Mouse (Mus musculus) ES-E14 (cell line): Measurements from ENCODE around the gene Rpn1.

ENCODE experiments used
- MAFK ChIP-seq: IDR thresholded peaks from 2 replicates; pipeline ENCODE4 v1.6.1; 2014; ENCODE audit warnings: mild to moderate bottlenecking, low read depth, low read length, inconsistent platforms; ENCODE audit not compliant: insufficient read depth
- ZC3H11A ChIP-seq: IDR thresholded peaks from 2 replicates; pipeline ENCODE4 v1.6.1; 2012; ENCODE audit warnings: low read depth, mild to moderate bottlenecking, inconsistent platforms, low read length, borderline replicate concordance
- ZNF384 ChIP-seq: IDR thresholded peaks from 2 replicates; pipeline ENCODE4 v1.6.1; 2012; ENCODE audit warnings: low read depth, low read length, inconsistent platforms

- no peak for TF ChIP-seq MAFK
- no peak for TF ChIP-seq ZC3H11A
- no peak for TF ChIP-seq ZNF384
Measured at GRCm38 (mm10) chr6:88147411-88148003, 63.2 kb downstream of the Rpn1 start.
